Mouse (Mus musculus) ovary, postnatal 14 days (tissue): ENCODE data around the gene Ccdc82.

Experiments used
- DNase-seq: peaks from one replicate; pipeline ENCODE4 v3.0.0; 2022; ENCODE audit warnings: low spot score

Ccdc82 gene

DNA sequence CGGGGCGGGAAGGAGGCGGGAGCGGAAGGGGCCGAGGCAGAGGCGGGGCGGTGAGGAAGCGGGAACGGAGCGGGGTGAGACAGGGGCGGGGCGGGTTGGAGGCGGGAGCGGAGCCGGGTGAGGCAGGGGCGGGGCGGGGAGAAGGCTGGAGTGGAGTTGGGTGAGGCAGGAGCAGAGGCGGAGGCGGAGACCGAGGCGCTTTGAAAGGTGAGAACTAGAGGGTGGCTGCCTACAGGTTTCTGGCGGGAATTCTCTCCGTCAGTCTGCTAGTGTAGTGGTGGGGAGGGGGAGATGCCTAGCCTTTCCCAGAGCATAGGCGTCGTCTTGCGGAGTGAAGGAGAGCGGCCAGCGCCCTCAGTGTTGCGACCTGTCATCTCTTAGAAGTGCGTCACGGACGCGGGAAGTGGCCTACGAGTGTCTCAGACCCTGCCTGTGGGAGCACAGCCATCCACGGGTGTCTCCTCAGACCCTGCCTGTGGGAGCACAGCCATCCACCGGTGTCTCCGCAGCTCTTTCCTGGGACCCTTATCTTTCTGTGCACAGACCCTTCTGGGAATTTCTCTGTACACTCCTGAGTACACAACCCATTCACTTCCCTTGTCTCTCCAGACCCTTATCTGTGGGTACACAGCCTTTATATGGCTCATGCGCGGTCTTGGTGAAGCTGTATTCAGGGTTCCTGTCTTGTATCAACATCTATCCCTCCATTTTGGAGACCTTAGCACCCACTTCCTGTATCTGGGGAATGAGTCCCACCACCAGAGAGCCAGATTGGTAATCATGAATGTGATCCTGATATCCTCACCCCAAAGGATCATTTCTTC is at the start of gene Ccdc82:
Gene Ccdc82, plus strand, starts transcription at position 141 of the 824 bp plus-strand sequence.
- DNase-seq = peak; percentile 77

- no peak for DNase-seq
Observed at GRCm38 (mm10) chr9:13200079-13200478, 46.7 kb upstream of the Ccdc82 start.

DNA sequence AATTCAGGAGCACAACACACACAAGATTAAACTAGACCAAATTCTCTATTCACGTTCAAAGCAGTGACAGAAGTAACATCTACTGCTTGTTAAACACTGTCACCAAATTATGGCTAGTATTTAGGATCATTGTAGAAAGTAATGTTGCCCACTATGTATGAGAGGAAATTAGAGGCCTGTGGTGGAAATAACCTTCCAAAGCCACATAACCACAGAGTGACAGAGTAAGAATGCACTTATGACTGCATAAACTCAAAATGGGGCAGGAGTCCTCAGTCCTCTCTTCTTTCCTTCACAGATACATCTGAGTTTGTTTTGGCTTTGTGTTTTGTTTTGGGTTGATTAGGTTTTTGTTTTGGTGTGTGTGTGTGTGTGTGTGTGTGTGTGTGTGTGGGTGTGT is 43.6 kb upstream of the Ccdc82 start:
- no peak for DNase-seq

GRCm38 (mm10) chr9:13203681-13204080 is 43.1 kb upstream of the Ccdc82 start:
- DNase-seq = no peak

DNA sequence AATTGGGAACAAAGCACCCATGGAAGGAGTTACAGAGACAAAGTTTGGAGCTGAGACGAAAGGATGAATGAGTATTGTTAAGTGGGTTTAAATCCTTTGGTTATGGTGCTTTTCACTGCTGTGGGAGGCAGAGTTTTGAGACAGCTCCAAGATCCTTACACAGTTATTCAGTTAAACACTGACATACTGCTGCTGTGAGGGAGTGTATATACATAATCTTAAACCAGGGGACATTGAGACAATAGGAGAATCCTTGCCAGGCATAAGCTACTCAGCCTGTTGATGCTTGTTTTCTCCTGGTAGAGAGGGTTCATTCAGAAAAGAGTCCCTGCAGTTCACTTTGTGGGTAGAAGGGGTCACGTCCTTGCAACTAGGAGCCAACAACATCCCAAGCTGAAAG is 40.4 kb upstream of the Ccdc82 start:
- no peak for DNase-seq

GRCm38 (mm10) chr9:13225872-13226271 is 20.9 kb upstream of the Ccdc82 start:
- no peak for DNase-seq

DNA sequence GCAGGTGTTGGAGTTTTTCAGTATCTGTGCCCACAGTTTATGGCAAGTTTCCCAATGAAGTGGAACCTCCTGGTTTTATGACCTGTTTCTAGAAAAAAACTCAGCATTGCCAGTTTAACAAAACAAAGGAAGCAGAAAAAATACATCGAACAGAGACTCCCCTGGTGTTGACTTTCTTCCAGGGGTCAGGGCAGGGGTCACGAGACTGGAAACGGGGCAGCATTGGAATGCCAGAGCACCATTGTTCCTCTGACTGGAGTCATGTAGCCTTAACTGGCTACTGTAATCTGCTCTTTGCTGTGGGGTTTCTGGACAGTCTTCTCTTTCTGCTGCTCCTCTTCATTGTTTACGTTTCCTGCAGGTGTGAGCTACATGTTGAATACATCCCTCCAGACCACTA is 16.2 kb upstream of the Ccdc82 start:
- DNase-seq = no peak

DNA sequence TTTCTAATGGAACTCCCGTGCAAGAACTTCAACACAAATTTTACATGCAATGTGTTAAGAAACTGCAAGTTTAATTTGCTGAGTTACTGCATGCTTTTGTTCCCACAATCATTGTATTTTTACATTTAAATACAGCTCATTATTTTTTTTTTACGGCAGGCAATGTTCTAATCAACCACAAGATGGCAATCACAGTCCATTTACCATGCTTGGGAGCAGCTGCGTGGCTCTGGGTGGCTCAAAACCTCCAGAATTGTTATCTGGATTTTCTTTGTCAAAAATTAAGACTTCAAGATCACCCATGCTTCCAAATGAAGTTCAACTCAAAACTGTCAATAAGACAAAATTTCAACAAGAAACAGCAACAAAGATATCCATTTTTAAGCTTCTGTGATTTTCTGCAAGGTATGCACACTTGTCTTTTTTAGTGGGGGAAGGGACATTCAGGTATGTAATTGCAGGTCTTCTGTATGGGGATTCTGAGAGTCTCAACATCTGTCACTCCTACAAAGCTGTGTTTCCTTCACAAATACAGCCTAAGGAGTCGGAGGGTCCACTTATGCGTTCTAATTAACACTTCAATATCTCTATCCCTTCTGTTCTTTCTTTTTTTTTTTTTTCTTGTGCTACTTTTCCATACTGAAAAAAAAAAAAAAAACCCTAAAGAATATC is 15.1 kb upstream of the Ccdc82 start:
- peak; percentile 6 for DNase-seq

DNA sequence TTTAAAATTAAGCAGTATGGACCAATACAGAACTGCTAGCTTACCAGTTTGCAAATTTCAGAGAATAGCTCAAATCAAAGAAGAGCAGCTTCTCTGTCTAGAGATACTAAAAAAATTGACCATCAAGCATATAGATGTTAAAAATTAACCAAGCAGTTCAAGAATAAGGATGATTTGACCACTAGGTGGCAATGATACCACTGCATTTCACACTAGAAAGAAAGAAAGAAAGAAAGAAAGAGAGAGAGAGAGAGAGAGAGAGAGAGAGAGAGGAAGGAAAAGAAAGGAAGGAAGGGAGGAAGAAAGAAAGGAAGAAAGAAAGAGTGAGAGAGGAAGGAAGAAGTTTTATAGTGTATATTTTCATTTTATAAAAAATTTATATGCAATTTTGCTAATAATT is 4.4 kb upstream of the Ccdc82 start:
- no peak for DNase-seq

DNA sequence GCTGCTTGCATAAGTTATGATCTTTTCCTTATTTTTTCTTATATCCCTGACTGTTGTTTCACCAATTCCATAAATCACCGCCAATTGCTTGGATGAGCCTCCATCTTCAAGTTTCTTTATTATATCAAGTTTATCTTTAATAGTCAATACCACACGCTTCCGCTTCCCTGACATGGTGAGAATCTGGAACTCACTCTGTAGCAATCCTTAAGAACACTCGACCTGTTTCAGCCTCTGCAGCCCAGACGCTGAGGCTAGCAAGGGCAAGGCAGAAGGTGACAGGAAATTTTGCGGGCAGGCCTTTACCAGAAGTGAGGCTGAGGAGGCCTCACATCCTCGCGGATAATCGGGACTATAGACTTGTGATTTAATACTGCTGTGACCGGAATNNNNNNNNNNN is 1.3 kb upstream of the Ccdc82 start, which contains the start of gene Jrkl:
Gene Jrkl, minus strand, starts transcription at position 349 of the 400 bp plus-strand sequence.
- peak; percentile 7 for DNase-seq

DNA sequence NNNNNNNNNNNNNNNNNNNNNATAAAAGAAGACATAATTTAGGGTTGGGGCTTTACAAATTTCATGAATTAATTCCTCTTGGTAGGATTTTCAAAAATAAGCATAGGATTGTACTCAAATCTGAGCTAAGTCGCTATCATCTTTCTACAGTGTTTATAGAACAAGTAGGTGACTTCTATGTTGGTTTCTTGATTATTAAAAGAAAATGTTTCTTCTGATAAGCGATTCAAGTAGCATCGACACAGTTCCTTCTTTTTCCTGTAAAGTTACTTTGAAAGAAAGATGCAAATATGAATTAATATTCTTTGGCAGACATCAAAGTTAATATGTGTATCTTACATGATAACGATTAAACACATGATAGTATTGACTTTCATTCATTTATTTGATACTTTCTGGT is 1.3 kb downstream of the Ccdc82 start:
- DNase-seq = no peak

DNA sequence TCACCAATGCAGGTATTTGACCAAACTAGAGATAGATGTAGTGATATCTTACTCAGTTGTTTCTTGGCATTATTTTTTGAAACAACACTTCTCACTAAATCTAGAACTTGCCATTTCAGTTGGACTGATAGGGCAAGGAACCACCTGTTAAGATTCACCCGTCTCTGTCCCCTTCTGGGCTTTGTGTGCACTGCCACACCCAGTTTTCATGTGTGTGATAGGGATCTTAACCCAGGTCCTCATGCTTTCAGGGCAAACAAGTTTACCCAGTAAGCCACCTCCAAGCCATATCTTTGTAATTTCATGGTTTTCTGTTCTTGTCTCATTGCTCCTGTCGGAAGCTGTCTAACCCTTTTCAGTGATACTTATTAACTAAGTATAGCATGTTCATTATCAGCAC is 4.5 kb downstream of the Ccdc82 start:
- DNase-seq = no peak

- no peak for DNase-seq
Observed at GRCm38 (mm10) chr9:13256726-13257125, 10.0 kb downstream of the Ccdc82 start.

DNA sequence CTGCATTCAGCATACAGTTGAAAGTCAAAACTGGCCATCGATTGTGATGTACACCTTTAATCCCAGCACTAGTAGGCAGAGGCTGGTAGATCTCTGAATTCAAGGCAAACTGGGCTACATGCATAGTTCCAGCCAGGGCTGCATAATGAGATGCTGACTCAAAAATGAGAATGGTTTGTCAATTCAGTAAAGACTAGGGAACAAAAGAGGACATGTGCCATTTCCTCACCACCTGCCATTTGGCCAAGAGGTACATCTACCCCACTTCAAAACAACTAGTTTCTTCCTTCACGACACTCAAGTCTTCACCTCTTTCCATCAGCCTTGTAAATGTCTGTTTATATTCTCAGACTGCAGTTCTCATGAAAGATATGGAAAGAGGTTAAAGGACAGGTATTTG is 11.4 kb downstream of the Ccdc82 start:
- no peak for DNase-seq

GRCm38 (mm10) chr9:13260980-13261379 is 14.2 kb downstream of the Ccdc82 start:
- no peak for DNase-seq

DNA sequence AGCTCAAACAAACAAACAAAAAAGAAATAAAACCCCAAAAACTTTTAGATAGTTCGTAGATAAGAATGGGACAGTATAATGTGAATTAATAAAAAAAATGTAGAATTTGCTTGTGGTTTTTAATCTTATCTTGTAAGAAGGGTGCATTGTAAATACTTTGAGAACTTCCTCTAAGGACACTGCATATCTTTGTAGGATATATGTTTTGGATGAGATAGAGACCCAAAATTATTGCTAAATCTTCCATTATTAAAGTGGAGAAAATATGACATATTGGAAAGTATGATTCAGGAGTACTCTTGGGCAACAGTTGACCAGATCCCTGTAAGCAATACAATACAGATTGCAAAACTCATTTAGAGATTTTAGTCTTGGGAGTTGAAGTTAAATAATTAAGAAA is 26.5 kb downstream of the Ccdc82 start:
- no peak for DNase-seq

GRCm38 (mm10) chr9:13287482-13287881 is 40.7 kb downstream of the Ccdc82 start:
- no peak for DNase-seq

GRCm38 (mm10) chr9:13296274-13297121 is 49.7 kb downstream of the Ccdc82 start:
- DNase-seq = peak; percentile 81

DNA sequence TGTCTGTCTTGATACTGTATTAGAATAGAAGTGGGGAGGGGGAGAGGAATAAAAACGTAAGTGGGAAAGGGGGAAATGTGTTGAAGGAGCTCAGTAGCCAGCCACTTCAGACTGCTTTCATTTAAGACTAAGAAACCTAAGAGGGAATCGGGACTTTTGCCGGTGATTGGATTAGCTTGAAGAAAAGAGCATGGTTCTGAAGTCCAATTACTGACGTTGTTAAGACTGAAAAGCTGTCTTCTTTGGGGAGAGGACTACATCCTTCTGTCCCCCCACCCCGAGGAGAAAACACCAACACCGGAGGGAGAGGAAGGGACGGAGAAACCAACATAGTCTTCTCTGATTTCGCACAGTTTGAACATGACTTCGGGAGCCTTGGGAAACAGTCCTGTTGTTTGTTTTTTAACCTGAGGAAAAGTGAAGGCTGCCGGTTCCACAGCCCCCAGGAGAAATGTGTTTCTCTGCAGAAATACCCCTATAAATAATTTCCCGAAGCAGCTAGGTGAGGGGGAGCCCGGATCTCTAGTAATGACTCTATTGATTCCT is 50.4 kb downstream of the Ccdc82 start:
- DNase-seq = no peak

- peak; percentile 25 for DNase-seq
Observed at GRCm38 (mm10) chr9:13297668-13298512, 51.1 kb downstream of the Ccdc82 start, which contains the start of gene Maml2. TSS of gene Maml2 (plus strand) at chr9:13297957.

- DNase-seq = no peak
Observed at GRCm38 (mm10) chr9:13298513-13298878, 51.7 kb downstream of the Ccdc82 start.
